Mouse (Mus musculus): ENCODE measurements around the gene Zmynd15. TPM values are rescaled to one million over a fixed set of nuclear protein-coding genes. Genes with fewer than 3 reads are reported as not detected.
"Not testable (repeated sequence)": the region's sequence is repeated elsewhere in the genome, so short reads cannot be mapped to it uniquely, and the experiment has no call there.

The Zmynd15 gene
- total RNA-seq, 1 experiment from 2014 or later, result 1.5 TPM

- no peak for DNase-seq
These were observed 11.9 kb upstream of the Zmynd15 start for GRCm38 (mm10) chr11:70447373-70447772.

GRCm38 (mm10) chr11:70450926-70451325, 8.3 kb upstream of the Zmynd15 start:
- DNase-seq, result no peak

- peak; percentile 95 for DNase-seq
These were observed 7.3 kb upstream of the Zmynd15 start, which contains the start of gene Med11 for GRCm38 (mm10) chr11:70451797-70452498. Gene Med11, plus strand, starts transcription at chr11:70451919.

GRCm38 (mm10) chr11:70453261-70454044, 5.8 kb upstream of the Zmynd15 start:
- DNase-seq, result no peak

GRCm38 (mm10) chr11:70459601-70460101, 418 bp downstream of the Zmynd15 start, which contains the start of gene Cxcl16:
Gene Cxcl16, minus strand, starts transcription at chr11:70459984.
- DNase-seq, result peak; percentile 52

- DNase-seq, result no peak
These were observed 4.7 kb downstream of the Zmynd15 start for GRCm38 (mm10) chr11:70463970-70464369.

GRCm38 (mm10) chr11:70465211-70465610, 6.0 kb downstream of the Zmynd15 start:
- no peak for DNase-seq

- peak; percentile 31 for DNase-seq
These were observed 6.6 kb downstream of the Zmynd15 start for GRCm38 (mm10) chr11:70465824-70466223.

- no peak for DNase-seq
These were observed 8.8 kb downstream of the Zmynd15 start for GRCm38 (mm10) chr11:70467902-70468619.

- DNase-seq, result no peak
These were observed 10.5 kb downstream of the Zmynd15 start for GRCm38 (mm10) chr11:70469764-70470163.

GRCm38 (mm10) chr11:70472716-70473115, 13.5 kb downstream of the Zmynd15 start:
- DNase-seq, result no peak

- not testable (repeated sequence) for DNase-seq
These were observed 14.1 kb downstream of the Zmynd15 start for GRCm38 (mm10) chr11:70473291-70473690.

- DNase-seq, result no peak
These were observed 15.8 kb downstream of the Zmynd15 start for GRCm38 (mm10) chr11:70474872-70475534.

GRCm38 (mm10) chr11:70485498-70485897, 26.3 kb downstream of the Zmynd15 start:
- no peak for DNase-seq

GRCm38 (mm10) chr11:70487816-70488215, 28.6 kb downstream of the Zmynd15 start:
- DNase-seq, result no peak

- no peak for DNase-seq
These were observed 29.9 kb downstream of the Zmynd15 start for GRCm38 (mm10) chr11:70489138-70489537.

- DNase-seq, result no peak
These were observed 30.5 kb downstream of the Zmynd15 start for GRCm38 (mm10) chr11:70489684-70490083.

- DNase-seq, result peak; percentile 77
These were observed 40.6 kb downstream of the Zmynd15 start for GRCm38 (mm10) chr11:70499566-70500475.

- no peak for DNase-seq
These were observed 41.2 kb downstream of the Zmynd15 start for GRCm38 (mm10) chr11:70500476-70500812.

- no peak for DNase-seq
These were observed 42.8 kb downstream of the Zmynd15 start for GRCm38 (mm10) chr11:70502018-70502417.

GRCm38 (mm10) chr11:70504970-70505369, 45.7 kb downstream of the Zmynd15 start, which contains the start of gene Tm4sf5:
Gene Tm4sf5, plus strand, starts transcription at chr11:70505244.
- no peak for DNase-seq

Measured in adrenal gland, postnatal 25 days (tissue).